Mouse (Mus musculus): ENCODE measurements around the gene Dgcr6. TPM values are rescaled to one million over a fixed set of nuclear protein-coding genes. Genes with fewer than 3 reads are reported as not detected.
A peak's percentile ranks its signal among the peaks of the same experiment; 100 is the strongest.

Dgcr6 gene
- polyA plus RNA-seq, 1 experiment from 2014 or later, result 77.8 TPM

DNA sequence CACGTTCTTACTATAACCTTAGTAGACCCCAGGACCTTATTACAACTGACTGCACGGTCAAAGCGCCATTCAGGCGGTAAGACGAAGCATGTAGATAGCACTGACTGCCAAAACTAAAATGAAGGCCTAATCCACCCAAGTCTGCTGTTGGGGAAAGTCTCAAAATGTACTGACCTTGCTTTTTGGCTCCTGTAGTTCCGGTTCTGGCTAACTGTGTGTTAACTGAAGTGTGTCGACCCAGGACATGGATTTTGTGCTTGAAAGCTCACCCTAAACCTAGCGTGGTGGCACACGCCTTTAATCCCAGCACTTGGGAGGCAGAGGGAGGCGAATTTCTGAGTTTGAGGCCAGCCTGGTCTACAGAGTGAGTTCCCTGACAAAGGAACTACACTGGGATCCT lies 7.7 kb upstream of the Dgcr6 start:
- Histone ChIP-seq H3K36me3 (no peaks in the 10 kb centered on the region), H3K9ac (no peak overlapping the region), H3K27ac (no peak overlapping the region), H3K4me2 (no peak overlapping the region), H3K9me3 (no peaks in the 10 kb centered on the region), H3K27me3 (replicated peaks) (peaks cover 5% of the 10 kb centered on the region; the same call in 1 of the 2 replicates), H3K4me3 (replicated peaks) (no peak overlapping the region), H3K4me1 (no peaks in the 10 kb centered on the region)
- 84% methylated on average over 10 of the region's 10 CpGs for WGBS
- no peak for ATAC-seq (ENCODE audit: insufficient read depth, low FRiP score, low read depth)

- Histone ChIP-seq H3K9me3 (no peaks in the 10 kb centered on the region), H3K9ac (no peak overlapping the region), H3K4me1 (no peaks in the 10 kb centered on the region), H3K36me3 (no peaks in the 10 kb centered on the region), H3K27ac (no peak overlapping the region), H3K4me2 (no peak overlapping the region), H3K4me3 (replicated peaks) (no peak overlapping the region), H3K27me3 (replicated peaks) (peaks cover 5% of the 10 kb centered on the region; the same call in 1 of the 2 replicates)
- 3% methylated on average over 3 of the region's 3 CpGs for WGBS
- no peak for ATAC-seq (ENCODE audit: insufficient read depth, low FRiP score, low read depth)
These were observed 5.0 kb upstream of the Dgcr6 start for GRCm38 (mm10) chr16:18047660-18048059.

- H3K36me3 ChIP-seq, result no peaks in the 10 kb centered on the region
- WGBS, result 73% methylated on average over 8 of the region's 8 CpGs
- H3K27me3 ChIP-seq (replicated peaks), result peaks cover 5% of the 10 kb centered on the region; the same call in 1 of the 2 replicates
- H3K4me2 ChIP-seq, result no peak overlapping the region
- no peak overlapping the region for H3K9ac ChIP-seq
- ATAC-seq (ENCODE audit: insufficient read depth, low FRiP score, low read depth), result no peak
- H3K9me3 ChIP-seq, result no peaks in the 10 kb centered on the region
- no peak overlapping the region for H3K27ac ChIP-seq
- H3K4me1 ChIP-seq, result no peaks in the 10 kb centered on the region
- H3K4me3 ChIP-seq (replicated peaks), result no peak overlapping the region
These were observed 4.6 kb upstream of the Dgcr6 start for GRCm38 (mm10) chr16:18048071-18048470.

GRCm38 (mm10) chr16:18052322-18052721 lies 338 bp upstream of the Dgcr6 start:
- Histone ChIP-seq H3K36me3 (no peaks in the 10 kb centered on the region), H3K27ac (no peak overlapping the region), H3K4me1 (no peaks in the 10 kb centered on the region), H3K27me3 (replicated peaks) (peaks cover 5% of the 10 kb centered on the region; the same call in 1 of the 2 replicates), H3K4me3 (replicated peaks) (no peak overlapping the region), H3K4me2 (no peak overlapping the region), H3K9ac (no peak overlapping the region), H3K9me3 (no peaks in the 10 kb centered on the region)
- no peak; the same call in 1 of the 2 replicates for ATAC-seq (ENCODE audit: insufficient read depth, low FRiP score, low read depth)
- WGBS, result 50% methylated on average over 7 of the region's 7 CpGs

DNA sequence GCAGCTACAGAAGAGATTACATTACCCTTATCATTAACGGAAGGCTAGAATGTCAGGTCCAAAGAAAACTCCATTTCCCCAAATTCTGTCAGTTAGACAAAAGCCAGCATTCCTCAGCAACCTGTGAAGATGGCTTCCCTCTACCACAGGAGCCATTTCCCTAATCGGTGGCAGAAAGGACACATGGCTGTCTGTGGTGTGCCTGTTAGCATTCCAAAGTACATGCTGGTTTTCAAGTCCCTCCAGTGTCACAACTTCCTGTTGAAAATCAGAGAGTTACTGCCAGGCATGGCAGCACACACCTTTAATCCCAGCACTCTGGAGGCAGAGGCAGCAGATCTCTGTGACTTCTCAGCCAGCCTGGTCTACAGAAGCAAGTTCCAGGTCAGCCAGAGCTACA lies 3.6 kb downstream of the Dgcr6 start:
- Histone ChIP-seq H3K27ac (no peak overlapping the region), H3K9me3 (no peaks in the 10 kb centered on the region), H3K36me3 (no peaks in the 10 kb centered on the region), H3K9ac (no peak overlapping the region), H3K4me1 (no peaks in the 10 kb centered on the region), H3K27me3 (replicated peaks) (no peaks in the 10 kb centered on the region), H3K4me2 (no peak overlapping the region), H3K4me3 (replicated peaks) (no peak overlapping the region)
- ATAC-seq (ENCODE audit: insufficient read depth, low FRiP score, low read depth), result no peak
- WGBS, result 47% methylated on average over 2 of the region's 2 CpGs

GRCm38 (mm10) chr16:18058331-18058731 lies 5.7 kb downstream of the Dgcr6 start:
- Histone ChIP-seq H3K4me1 (no peaks in the 10 kb centered on the region), H3K4me3 (replicated peaks) (no peak overlapping the region), H3K36me3 (no peaks in the 10 kb centered on the region), H3K4me2 (no peak overlapping the region), H3K27ac (no peak overlapping the region), H3K27me3 (replicated peaks) (no peaks in the 10 kb centered on the region), H3K9me3 (no peaks in the 10 kb centered on the region), H3K9ac (no peak overlapping the region)
- ATAC-seq (ENCODE audit: insufficient read depth, low FRiP score, low read depth), result no peak
- WGBS, result 77% methylated on average over 6 of the region's 6 CpGs

- no peak for ATAC-seq (ENCODE audit: insufficient read depth, low FRiP score, low read depth)
- Histone ChIP-seq H3K9ac (no peak overlapping the region), H3K36me3 (no peaks in the 10 kb centered on the region), H3K9me3 (no peaks in the 10 kb centered on the region), H3K27ac (no peak overlapping the region), H3K4me3 (replicated peaks) (no peak overlapping the region), H3K4me2 (no peak overlapping the region), H3K4me1 (no peaks in the 10 kb centered on the region), H3K27me3 (replicated peaks) (no peaks in the 10 kb centered on the region)
- 66% methylated on average over 10 of the region's 10 CpGs for WGBS
These were observed 6.6 kb downstream of the Dgcr6 start for GRCm38 (mm10) chr16:18059243-18059642.

DNA sequence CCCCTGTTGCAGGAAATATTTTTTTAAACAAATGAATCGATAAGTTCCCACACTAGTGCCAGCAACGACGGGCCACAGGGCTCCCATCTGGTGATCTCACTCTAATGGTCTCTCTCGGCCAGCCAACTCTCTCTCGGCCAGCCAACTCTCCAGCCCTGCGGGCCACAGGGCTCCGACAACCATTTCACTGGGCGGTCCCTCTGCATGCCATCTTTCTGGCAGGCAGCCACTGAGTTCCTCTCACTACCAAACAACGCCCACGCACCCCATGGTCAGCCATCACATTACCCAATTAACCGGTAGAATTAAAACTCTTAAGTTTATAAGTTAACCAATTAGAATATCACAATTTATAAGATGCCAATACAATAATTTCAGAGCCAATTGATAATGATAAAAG lies 8.5 kb downstream of the Dgcr6 start:
- H3K4me1 ChIP-seq, result no peaks in the 10 kb centered on the region
- H3K36me3 ChIP-seq, result no peaks in the 10 kb centered on the region
- no peak overlapping the region for H3K27ac ChIP-seq
- 80% methylated on average over 11 of the region's 11 CpGs for WGBS
- H3K9ac ChIP-seq, result no peak overlapping the region
- no peak for ATAC-seq (ENCODE audit: insufficient read depth, low FRiP score, low read depth)
- no peaks in the 10 kb centered on the region for H3K27me3 ChIP-seq (replicated peaks)
- no peaks in the 10 kb centered on the region for H3K9me3 ChIP-seq
- H3K4me3 ChIP-seq (replicated peaks), result no peak overlapping the region
- no peak overlapping the region for H3K4me2 ChIP-seq

DNA sequence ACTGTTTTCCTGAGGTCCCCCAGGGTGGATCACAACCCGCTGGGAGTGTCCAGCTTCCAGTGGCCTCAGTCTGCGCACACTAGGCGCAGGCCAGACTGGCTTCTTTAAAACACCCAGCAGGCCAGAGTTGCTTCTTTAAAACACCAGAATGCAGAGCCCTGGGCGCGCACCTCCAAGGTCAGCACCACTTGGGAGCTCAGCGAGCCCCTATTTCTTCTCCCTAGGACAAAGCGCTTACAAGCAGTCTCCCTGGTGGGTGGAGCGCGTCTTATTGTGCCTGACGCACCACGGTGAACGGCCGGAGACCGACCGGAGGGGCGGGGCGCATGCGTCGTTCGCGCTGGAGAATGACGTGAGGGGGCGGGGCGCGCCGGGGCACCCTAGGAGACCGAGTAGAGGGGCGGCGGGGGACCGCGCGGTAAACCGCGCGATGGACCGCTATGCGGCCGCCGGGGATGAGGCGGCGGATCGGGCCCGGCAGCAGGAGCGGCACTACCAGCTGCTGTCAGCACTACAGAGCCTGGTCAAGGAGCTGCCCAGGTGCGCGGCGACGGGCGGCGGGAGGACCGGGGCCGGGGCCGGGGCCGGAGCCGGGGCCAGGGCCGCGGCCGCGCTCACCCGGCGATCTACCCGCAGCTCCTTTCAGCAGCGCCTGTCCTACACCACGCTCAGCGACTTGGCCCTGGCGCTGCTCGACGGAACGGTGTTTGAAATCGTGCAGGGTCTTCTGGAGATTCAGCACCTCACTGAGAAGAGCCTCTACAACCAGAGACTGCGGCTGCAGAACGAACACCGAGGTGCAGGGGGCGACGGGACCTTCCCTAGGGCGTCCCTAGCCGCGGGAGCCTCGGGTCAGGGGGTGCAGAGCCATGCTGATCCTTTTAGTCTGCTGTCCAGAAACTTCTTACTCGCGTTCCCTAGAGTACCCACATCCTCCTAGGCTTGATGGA lies 13.7 kb downstream of the Dgcr6 start:
- ATAC-seq (ENCODE audit: insufficient read depth, low FRiP score, low read depth), result peak; percentile 97
- under 1% methylated on average over 81 of the region's 81 CpGs for WGBS
- H3K4me2 ChIP-seq, result peak overlapping the region; percentile 90
- H3K9ac ChIP-seq, result peak overlapping the region; percentile 76
- H3K27me3 ChIP-seq (replicated peaks), result no peaks in the 10 kb centered on the region
- H3K36me3 ChIP-seq, result peaks cover 12% of the 10 kb centered on the region
- H3K4me3 ChIP-seq (replicated peaks), result peak overlapping the region; percentile 95
- peak overlapping the region; percentile 93 for H3K27ac ChIP-seq
- H3K4me1 ChIP-seq, result peaks cover 3% of the 10 kb centered on the region; the same call in 1 of the 2 replicates
- no peaks in the 10 kb centered on the region for H3K9me3 ChIP-seq

GRCm38 (mm10) chr16:18068653-18069376 lies 16.2 kb downstream of the Dgcr6 start:
- Histone ChIP-seq H3K36me3 (peaks cover 19% of the 10 kb centered on the region), H3K9me3 (no peaks in the 10 kb centered on the region), H3K4me3 (replicated peaks) (no peak overlapping the region), H3K4me1 (peaks cover 3% of the 10 kb centered on the region; the same call in 1 of the 2 replicates), H3K9ac (no peak overlapping the region), H3K27me3 (replicated peaks) (no peaks in the 10 kb centered on the region), H3K27ac (no peak overlapping the region), H3K4me2 (no peak overlapping the region)
- WGBS, result 80% methylated on average over 8 of the region's 8 CpGs
- no peak for ATAC-seq (ENCODE audit: insufficient read depth, low FRiP score, low read depth)

DNA sequence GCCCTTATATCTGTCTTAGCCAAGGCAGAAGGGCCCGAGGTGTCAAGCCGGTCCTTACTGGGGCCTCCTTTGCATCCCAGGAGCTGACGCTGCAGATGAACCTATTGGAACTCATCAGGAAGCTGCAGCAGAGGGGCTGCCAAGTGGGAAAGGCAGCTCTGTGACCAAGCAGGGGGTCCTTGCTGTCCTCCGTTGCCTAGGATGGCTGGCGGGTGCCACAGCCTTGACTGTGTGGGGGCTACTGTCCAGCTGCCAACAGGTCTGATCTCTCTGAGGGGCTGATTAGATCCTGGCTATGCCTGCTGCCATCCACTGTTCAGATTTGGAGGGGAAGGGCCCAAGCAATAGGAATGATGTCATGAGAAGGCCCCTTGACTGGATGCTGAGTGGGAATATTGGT lies 18.1 kb downstream of the Dgcr6 start:
- H3K36me3 ChIP-seq, result peaks cover 19% of the 10 kb centered on the region
- WGBS, result 89% methylated on average over 5 of the region's 5 CpGs
- H3K4me1 ChIP-seq, result peaks cover 3% of the 10 kb centered on the region; the same call in 1 of the 2 replicates
- H3K4me3 ChIP-seq (replicated peaks), result no peak overlapping the region
- no peaks in the 10 kb centered on the region for H3K9me3 ChIP-seq
- no peak overlapping the region for H3K4me2 ChIP-seq
- H3K9ac ChIP-seq, result no peak overlapping the region
- ATAC-seq (ENCODE audit: insufficient read depth, low FRiP score, low read depth), result no peak
- H3K27me3 ChIP-seq (replicated peaks), result no peaks in the 10 kb centered on the region
- H3K27ac ChIP-seq, result no peak overlapping the region

DNA sequence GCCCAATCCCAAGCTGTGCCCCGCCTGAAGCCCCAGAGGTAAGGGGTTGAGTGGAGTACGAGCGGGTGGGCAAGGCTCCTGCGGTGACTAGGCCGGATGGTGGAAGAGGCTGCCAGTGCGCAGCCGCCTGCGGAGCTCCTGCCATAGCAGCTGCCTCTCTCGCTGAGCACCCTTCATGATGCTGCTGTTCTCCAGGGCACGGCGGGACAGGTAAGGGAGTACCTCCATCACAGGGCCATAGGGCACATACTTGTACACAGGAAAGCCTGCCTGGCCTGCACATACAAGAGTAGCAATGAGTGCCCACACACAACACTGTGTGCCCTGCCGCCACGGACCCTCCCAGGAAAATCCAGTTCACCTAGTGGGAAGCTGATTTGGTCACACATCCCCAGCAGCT lies 19.4 kb downstream of the Dgcr6 start:
- Histone ChIP-seq H3K27ac (no peak overlapping the region), H3K36me3 (peaks cover 19% of the 10 kb centered on the region), H3K9me3 (no peaks in the 10 kb centered on the region), H3K27me3 (replicated peaks) (no peaks in the 10 kb centered on the region), H3K9ac (no peak overlapping the region), H3K4me3 (replicated peaks) (no peak overlapping the region), H3K4me2 (no peak overlapping the region), H3K4me1 (peaks cover 2% of the 10 kb centered on the region; the same call in 1 of the 2 replicates)
- 96% methylated on average over 13 of the region's 13 CpGs for WGBS
- ATAC-seq (ENCODE audit: insufficient read depth, low FRiP score, low read depth), result no peak

All from stomach, embryonic 15.5 days (tissue).